Mouse (Mus musculus) heart, adult 2 months (tissue): ENCODE data around the gene Dido1. TPM values are rescaled to one million over a fixed set of nuclear protein-coding genes. Genes with fewer than 3 reads are reported as not detected.

ENCODE experiments used
- DNase-seq, 2 experiments: peaks; one replicate each; pipeline ENCODE4 v3.0.0; 2021
- H3K27ac ChIP-seq: fragments of 200-600 bp; 2 replicates; pipeline ENCODE4 v1.8.1; 2022
- H3K27me3 ChIP-seq: fragments of 200-500 bp; 2 replicates; pipeline ENCODE4 v1.6.1; 2012; ENCODE audit warnings: mild to moderate bottlenecking, low read length, inconsistent platforms, mixed read lengths; ENCODE audit not compliant: control insufficient read depth, insufficient read depth
- H3K36me3 ChIP-seq: fragments of 200-500 bp; 2 replicates; pipeline ENCODE4 v1.6.1; 2012; ENCODE audit warnings: low read length, inconsistent platforms; ENCODE audit not compliant: control insufficient read depth, insufficient read depth
- H3K4me1 ChIP-seq: fragments of 200-500 bp; 2 replicates; pipeline ENCODE4 v1.6.1; 2011; ENCODE audit warnings: low read length; ENCODE audit not compliant: control insufficient read depth, insufficient read depth
- H3K4me3 ChIP-seq: fragments of 200-600 bp; 2 replicates; pipeline ENCODE4 v1.8.1; 2022
- H3K79me2 ChIP-seq: fragments of 200-500 bp; replicated peaks from 2 replicates; pipeline ENCODE4 v1.6.1; 2012; ENCODE audit warnings: mild to moderate bottlenecking, inconsistent platforms, low read length, moderate library complexity, mixed read lengths; ENCODE audit not compliant: control insufficient read depth, insufficient read depth
- H3K9ac ChIP-seq: fragments of 200-500 bp; 2 replicates; pipeline ENCODE4 v1.6.1; 2012; ENCODE audit warnings: low read depth, mild to moderate bottlenecking, control low read depth, inconsistent platforms, low read length, mixed read lengths
- CTCF ChIP-seq: fragments of 200-600 bp; IDR thresholded peaks from 2 replicates; pipeline ENCODE4 v1.8.1; 2022; ENCODE audit warnings: antibody characterized with exemption, mild to moderate bottlenecking, moderate library complexity
- EP300 ChIP-seq: fragments of 200-500 bp; IDR thresholded peaks from 2 replicates; pipeline ENCODE4 v1.6.1; 2011; ENCODE audit warnings: low read depth, low read length, control low read depth; ENCODE audit not compliant: insufficient read depth
- POLR2A ChIP-seq: fragments of 200-500 bp; IDR thresholded peaks from 2 replicates; pipeline ENCODE4 v1.6.1; 2011; ENCODE audit warnings: mild to moderate bottlenecking, low read depth, low read length, control low read depth; ENCODE audit not compliant: insufficient read depth
- WGBS: fragments of 180-500 bp; shearing (Covaris S2); methylation state at CpG from one replicate; pipeline ENCODE4 v1.1.7; 2018; 5-methylcytosine and 5-hydroxymethylcytosine counted together
- intact Hi-C: fragments of 180-260 bp; cut with DNase I; formaldehyde crosslinking; loops from one replicate; pipeline ENCODE4 v1.15.1; 2025
- polyA plus RNA-seq: library from polyadenylated mRNA; depleted of rRNA; stranded (reverse); fragments of >200 nt; gene quantifications from 2 replicates; pipeline ENCODE4 v1.2.3, GENCODE M21; 2012
- total RNA-seq, 2 experiments: library from RNA; stranded (reverse); gene quantifications; 2 replicates each; pipeline ENCODE4 v1.2.3; 2021

Gene Dido1
- total and polyA plus RNA-seq, 3 experiments: 8.6 to 30.8 (median 30.7) TPM

GRCm38 (mm10) chr2:180701053-180701766 lies 8.6 kb downstream of the Dido1 start:
- Histone ChIP-seq H3K27ac (peak overlapping the region; percentile 94), H3K79me2 (peaks cover 15% of the 10 kb centered on the region), H3K4me3 (peak overlapping the region; percentile 85), H3K9ac (peak overlapping the region; percentile 82), H3K27me3 (no peaks in the 10 kb centered on the region), H3K4me1 (peaks cover 34% of the 10 kb centered on the region), H3K36me3 (peaks cover 38% of the 10 kb centered on the region)
- DNase-seq: no peak
- TF ChIP-seq CTCF (no peak), POLR2A (no peak), EP300 (no peak)
- intact Hi-C loops: loop anchor here (5.0 kb wide), 1 partner anchor 119 kb away; the partner anchor contains the start of gene Mrgbp
- WGBS: 2% methylated on average over 26 of the region's 26 CpGs

- DNase-seq: no peak
- Histone ChIP-seq H3K4me3 (peak overlapping the region; percentile 85), H3K79me2 (peaks cover 11% of the 10 kb centered on the region), H3K9ac (peak overlapping the region; percentile 82; the same call in 1 of the 2 replicates), H3K27me3 (no peaks in the 10 kb centered on the region), H3K27ac (peak overlapping the region; percentile 94; the same call in 1 of the 2 replicates), H3K4me1 (peaks cover 33% of the 10 kb centered on the region), H3K36me3 (peaks cover 42% of the 10 kb centered on the region)
- intact Hi-C loops: loop anchor here (5.0 kb wide), 1 partner anchor 118 kb away; the partner anchor contains the start of gene Mrgbp
- no peak for TF ChIP-seq EP300
- no peak for TF ChIP-seq POLR2A
- no peak for TF ChIP-seq CTCF
- 46% methylated on average over 5 of the region's 5 CpGs for WGBS
These were observed 9.3 kb downstream of the Dido1 start for GRCm38 (mm10) chr2:180700457-180700856.

- peaks cover 10% of the 10 kb centered on the region for H3K79me2 ChIP-seq
- WGBS: 46% methylated on average over 2 of the region's 2 CpGs
- no peak overlapping the region for H3K9ac ChIP-seq
- H3K4me1 ChIP-seq: peaks cover 24% of the 10 kb centered on the region
- no peak overlapping the region for H3K27ac ChIP-seq
- no peak overlapping the region for H3K4me3 ChIP-seq
- TF ChIP-seq POLR2A (no peak), CTCF (no peak)
- no peaks in the 10 kb centered on the region for H3K27me3 ChIP-seq
- H3K36me3 ChIP-seq: peaks cover 48% of the 10 kb centered on the region
- intact Hi-C loops: no loop called here
- no peak for DNase-seq
These were observed 14.6 kb downstream of the Dido1 start for GRCm38 (mm10) chr2:180695176-180695575.

GRCm38 (mm10) chr2:180692630-180693029 lies 17.2 kb downstream of the Dido1 start:
- TF ChIP-seq CTCF (0 out of 2 replicates have a peak, but pooled peaks have one; percentile 4), POLR2A (no peak)
- Histone ChIP-seq H3K36me3 (peaks cover 40% of the 10 kb centered on the region), H3K27me3 (no peaks in the 10 kb centered on the region), H3K79me2 (peaks cover 8% of the 10 kb centered on the region), H3K9ac (no peak overlapping the region), H3K4me1 (peaks cover 18% of the 10 kb centered on the region), H3K4me3 (peak overlapping the region; percentile 11), H3K27ac (peak overlapping the region; percentile 57)
- intact Hi-C loops: no loop called here
- peak in 1 of 2 experiments; percentile 56 for DNase-seq
- WGBS: 4% methylated on average over 1 of the region's 1 CpGs

GRCm38 (mm10) chr2:180689841-180690240 lies 20.0 kb downstream of the Dido1 start:
- peaks cover 11% of the 10 kb centered on the region for H3K4me1 ChIP-seq
- H3K36me3 ChIP-seq: peaks cover 25% of the 10 kb centered on the region
- H3K27ac ChIP-seq: no peak overlapping the region
- peaks cover 5% of the 10 kb centered on the region for H3K79me2 ChIP-seq
- H3K9ac ChIP-seq: no peak overlapping the region
- peak in 1 of 2 experiments; percentile 29 for DNase-seq
- intact Hi-C loops: no loop called here
- 51% methylated on average over 5 of the region's 5 CpGs for WGBS
- H3K27me3 ChIP-seq: no peaks in the 10 kb centered on the region
- no peak overlapping the region for H3K4me3 ChIP-seq
- no peak for TF ChIP-seq EP300
- TF ChIP-seq POLR2A: no peak
- TF ChIP-seq CTCF: no peak

- Histone ChIP-seq H3K36me3 (peaks cover 2% of the 10 kb centered on the region), H3K79me2 (no peaks in the 10 kb centered on the region), H3K4me3 (no peak overlapping the region), H3K4me1 (no peaks in the 10 kb centered on the region), H3K27ac (no peak overlapping the region), H3K27me3 (no peaks in the 10 kb centered on the region), H3K9ac (no peak overlapping the region)
- 68% methylated on average over 4 of the region's 4 CpGs for WGBS
- DNase-seq: no peak
- intact Hi-C loops: no loop called here
- no peak for TF ChIP-seq POLR2A
These were observed 25.8 kb downstream of the Dido1 start for GRCm38 (mm10) chr2:180684031-180684430.
